Mouse (Mus musculus) kidney, postnatal 36 days (tissue): ENCODE data around the gene Gm49369.

Source experiments
- DNase-seq, 2 experiments: peaks; one replicate each; pipeline ENCODE4 v3.0.0; 2021 to 2022; ENCODE audit warnings: mixed read lengths in 2 of 2

The Gm49369 gene

DNA sequence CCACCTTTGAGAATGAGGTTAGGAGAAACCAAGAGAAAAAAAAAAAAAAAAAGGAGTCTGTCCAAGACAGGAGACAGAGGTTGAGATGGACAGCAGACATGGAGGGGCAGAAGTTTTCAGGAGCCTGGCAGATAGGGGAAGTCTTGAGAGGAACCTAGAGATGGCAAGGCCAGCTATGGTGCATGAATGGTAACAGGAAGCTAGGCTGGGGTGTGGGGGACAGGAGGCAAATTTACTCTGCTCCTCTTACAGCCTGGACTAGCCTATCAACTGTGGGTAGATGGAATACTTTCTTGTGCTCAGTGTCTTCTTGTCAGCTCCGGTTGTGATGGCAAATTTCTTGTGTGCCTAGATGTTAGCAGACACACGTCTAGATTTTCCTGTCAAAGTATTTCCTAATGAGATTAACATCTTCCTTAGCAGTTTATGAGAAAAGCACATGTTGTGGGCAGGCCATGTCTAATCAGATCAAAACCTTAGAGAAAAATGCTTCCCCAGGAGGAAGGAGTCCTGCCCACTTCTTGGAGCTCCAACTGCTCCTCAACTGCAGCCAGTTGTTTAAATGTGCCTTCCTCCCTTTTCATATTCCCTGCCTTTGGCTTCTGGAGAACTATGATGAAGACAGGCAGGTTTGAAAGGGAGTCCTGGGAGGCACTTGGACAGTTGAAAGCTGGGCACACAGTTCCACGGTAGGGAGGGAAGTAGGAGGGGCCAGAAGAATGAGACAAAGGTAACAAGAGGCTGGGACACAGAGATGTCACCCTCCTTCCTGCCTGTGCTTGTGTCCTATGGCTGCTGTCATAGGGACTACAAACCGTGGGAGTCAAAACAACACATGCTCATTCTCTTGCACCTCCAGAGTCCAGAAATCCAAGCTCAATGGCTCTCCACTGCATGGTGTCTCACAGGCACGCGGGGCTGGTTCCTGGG lies 12.1 kb upstream of the Gm49369 start:
- DNase-seq: no peak

DNA sequence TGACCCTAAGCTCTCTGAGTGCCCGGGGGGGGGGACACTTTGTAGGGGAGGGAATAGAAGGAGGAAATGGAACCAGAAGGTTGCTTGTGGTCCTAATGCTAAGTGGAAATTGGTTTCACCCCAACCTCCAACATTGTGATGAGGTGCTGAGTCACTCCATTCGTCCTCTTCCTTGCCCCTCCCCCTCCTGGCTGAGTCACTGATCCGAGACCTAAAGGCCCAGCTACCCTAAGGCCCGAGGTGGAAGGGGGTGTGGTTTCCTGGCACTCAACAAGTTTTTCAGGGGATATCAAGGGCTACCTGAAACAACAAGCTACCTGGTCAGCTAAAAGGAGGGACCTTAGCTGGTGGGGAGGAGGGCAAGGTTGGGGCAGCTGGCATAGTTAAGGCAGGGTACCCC lies 10.7 kb upstream of the Gm49369 start:
- DNase-seq: peak; percentile 70 to 77

DNA sequence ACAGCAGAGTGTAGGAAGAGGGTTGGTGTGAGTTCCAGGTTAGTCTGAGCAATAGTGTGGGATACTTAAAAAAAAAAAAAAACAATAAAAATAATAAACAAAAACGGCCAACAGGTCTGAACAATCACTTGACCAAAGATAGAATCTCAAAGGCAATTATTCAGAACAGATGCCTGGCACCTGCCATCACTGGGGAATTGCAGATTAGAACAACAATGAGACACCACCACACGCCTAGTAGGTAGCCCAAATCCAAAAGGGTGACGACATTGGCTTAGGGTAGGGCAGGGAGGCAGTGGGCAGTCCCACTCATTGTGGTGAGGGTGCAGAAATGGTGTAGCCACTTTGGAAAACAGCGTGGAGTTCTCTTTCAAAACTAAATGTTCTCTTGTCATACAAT lies 9.1 kb upstream of the Gm49369 start:
- DNase-seq: no peak

DNA sequence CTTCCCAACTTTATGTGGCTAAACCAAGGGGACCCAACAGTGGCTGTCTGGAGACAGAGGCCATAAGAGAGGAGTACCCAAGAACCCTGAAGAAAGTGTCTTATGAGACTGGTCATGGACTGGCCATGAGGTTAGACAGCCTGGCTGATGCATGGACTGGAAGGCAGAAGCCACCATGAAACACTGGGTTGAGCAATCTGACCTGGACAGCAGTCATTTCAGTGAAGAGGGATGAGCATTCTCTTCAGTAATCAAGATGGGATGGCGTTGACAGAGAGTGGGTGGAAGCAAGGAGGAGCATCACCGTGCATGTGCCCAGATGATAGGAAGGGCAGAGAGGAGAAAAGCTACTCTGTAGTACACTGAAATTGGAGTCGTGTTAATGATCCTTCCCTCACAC lies 8.6 kb upstream of the Gm49369 start:
- DNase-seq: no peak

DNA sequence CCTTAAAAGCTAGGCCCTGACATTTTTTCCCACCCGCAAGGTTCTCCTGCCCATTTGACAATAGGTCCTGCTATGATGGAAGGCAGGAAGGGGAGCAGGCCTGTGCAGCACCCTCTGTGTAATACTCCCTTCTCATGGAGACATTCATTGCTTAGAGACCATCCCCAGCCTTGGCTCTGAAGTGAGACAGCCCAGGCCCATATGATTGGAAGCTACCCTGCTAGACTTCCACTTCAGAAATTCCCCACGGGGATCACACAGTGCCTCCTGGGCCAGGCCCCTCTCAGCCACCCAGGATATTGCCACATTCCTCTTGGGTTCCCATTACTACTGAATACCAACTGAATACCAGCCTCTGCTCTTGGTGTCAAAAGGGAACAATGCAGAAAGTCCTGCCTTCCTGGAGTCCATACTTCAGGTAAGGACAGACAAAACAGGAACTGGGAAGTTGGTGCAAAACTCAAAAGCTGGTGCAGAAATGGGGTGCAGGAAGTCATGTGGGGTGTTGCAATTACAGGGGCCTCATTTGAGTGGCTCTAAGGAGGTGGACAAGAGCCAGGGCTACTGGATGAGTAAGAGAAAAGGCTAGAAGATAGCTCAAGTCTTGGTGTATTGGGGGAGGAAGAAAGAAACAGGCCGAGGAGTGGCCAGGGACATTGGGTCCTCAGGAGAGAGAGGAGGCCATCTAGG lies 7.6 kb upstream of the Gm49369 start:
- DNase-seq: no peak

DNA sequence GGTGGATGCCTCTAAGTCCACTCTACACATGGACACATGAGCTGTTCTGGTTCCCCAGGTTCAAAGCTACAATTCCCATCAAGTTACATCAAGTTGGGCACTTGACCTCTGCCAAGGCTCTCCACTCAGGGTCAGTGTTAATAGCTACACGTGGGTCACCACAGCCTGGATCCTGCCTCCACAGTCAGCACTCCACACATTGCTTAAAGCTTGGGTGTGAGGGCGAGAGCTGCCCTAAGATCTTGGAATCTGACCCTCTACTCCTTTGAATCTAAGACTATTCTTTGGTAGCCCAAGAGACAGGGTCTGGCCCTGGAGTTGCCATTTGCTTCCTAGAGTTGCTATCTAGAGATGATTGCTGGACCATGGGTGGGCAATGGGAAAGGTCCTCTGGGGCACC lies 6.3 kb upstream of the Gm49369 start:
- no peak for DNase-seq

DNA sequence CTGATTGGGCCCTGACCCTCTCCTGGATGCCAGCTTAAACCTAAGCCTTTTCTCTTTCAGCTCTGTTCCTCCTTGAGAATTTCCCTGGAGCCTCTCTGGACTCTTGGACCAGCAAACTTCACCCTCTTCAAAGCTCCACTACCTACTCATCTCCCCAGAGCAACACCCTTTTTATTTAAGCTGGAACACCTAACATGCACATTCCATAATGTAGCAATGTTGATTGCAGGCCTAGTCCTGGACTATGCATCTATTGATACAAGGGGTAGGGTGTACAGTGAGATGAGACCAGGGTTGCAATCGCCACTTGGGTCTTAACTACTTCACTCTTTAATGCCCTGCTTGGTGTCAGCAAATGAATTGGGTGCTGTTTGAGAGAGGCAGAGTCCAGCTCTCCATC lies 5.7 kb upstream of the Gm49369 start:
- DNase-seq: no peak

DNA sequence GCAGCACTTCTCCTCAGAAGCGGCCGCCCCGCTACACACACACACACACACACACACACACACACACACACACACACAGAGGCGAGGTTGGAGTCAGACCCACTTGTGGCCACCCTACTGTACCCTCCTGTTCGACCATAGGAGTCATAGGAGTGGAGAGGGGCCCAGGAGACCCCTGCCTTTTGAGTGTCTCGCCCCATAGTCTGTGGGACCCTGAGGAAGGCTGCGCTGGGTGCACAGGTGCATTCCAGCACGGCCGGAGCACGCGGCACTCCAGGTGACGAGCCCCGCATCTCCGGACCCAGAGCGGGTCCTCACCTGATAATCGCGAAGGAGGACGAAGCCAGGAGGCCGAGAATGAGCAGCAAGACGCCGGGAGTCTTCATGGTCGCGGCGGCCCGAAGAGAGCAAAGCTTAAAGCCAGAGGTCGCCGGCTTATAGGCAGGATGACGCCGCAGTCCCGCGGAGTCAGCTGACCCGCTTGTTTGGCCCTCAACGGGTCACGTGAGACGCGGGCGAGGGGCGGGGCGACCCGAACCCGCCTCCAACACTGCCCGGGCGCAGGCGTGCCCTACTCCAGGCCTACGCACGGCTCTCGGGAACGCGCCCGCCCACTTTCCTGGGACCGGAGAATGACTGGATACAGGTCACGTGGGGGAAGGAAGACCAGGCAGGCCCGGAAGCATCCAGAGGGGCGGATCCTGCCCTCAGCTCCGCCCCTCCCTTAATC lies 5.1 kb upstream of the Gm49369 start, which contains the start of gene Ctsd:
Gene Ctsd, minus strand, starts transcription at position 620 of the 730 bp plus-strand sequence.
- DNase-seq: peak; percentile 99 to 100

DNA sequence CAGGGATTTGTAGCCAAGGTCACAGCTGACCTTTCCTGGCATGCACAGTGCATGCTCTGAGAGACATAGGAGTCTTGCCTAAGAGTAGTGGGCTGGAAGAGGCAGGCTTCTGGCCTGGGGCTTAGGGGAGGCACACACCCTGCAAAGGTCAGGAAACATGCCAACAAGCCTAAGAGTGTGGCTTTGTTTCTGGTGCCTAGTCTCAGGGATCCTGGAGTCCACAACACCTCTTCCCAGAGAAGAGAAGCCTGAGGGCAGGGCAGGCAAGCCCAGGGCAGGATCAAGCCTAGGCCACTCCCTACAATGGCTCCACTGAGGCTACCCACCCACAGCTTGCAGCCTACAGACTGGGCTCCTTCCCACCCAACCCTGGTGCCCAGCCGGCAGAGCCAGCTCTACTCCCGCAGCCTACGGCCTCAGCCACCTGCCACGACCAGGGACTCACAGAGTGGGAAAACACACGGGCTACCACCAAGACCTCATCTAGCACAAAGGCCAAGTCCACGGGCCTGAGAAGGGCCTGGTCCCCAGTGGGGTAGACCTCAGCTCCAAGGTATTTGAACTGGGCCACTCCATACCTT lies 4.2 kb upstream of the Gm49369 start:
- peak; percentile 33 to 47 for DNase-seq

DNA sequence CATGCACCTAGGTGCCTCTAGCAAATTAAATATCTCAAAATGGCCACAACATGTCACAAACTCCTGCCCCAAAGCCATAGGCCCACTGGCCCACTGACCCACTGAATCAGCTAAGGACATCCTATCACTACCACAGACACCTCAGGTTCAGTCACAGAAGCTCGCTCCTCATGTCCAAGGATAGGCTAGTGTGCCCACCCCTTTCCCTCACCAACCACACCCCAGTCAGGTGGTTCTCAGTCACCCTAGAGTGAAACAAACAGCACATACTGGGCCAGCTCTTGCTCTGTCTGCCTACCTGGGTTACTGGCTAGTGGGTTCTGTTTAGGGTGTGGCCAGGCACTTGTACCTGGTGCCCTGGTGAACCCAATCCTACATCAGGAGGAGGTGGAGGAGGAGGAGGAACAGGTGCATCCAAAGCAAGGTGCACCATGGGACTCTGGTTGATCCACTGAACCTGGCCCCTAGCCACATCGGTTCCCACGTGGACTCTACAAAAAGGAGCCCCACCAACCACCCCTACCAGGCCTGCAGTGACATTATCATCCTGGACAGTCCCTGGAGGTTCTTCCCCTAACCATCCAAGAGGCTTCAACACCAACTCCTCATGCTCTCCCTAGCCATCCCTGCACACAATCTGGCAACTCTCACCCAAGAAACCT lies 3.4 kb upstream of the Gm49369 start:
- DNase-seq: no peak

DNA sequence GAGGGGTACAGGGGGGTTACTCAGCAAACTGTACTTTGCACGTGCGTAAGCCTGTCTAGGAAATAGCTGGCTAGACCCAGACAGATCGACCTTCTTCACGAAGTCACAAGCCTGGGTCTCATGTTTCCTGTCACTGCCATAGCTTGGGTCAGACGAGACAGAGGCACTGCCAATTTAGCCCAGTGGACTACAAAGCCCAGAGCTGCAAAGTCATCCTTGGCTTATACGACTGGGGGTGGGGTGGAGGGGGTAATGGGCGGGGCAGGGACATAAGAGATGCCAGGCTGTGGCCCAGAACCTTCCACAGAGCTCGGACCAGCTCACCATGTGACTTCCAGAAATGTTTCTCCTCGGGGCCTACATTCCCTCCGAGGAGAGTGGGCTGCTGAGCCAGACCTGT lies 1.8 kb upstream of the Gm49369 start:
- DNase-seq: no peak

DNA sequence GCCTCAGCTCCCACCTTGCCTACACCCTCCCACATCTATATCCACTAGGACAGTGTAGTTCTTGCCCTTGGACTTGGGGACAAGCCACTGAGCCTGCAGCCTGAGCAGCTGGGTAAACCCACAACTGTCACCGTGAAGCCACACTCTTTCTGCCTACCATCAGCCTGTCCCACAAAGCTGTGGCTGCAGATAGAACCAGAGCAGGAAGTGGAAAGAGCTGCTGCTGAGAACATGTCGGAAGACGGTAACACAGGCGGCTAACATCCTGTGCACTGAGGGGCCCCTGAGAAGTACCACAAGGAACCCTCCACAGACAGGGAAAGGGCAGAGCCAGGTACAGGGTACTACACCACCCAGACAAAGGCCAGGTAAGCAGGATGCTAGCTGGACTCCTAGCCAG lies 1.3 kb downstream of the Gm49369 start:
- DNase-seq: no peak

DNA sequence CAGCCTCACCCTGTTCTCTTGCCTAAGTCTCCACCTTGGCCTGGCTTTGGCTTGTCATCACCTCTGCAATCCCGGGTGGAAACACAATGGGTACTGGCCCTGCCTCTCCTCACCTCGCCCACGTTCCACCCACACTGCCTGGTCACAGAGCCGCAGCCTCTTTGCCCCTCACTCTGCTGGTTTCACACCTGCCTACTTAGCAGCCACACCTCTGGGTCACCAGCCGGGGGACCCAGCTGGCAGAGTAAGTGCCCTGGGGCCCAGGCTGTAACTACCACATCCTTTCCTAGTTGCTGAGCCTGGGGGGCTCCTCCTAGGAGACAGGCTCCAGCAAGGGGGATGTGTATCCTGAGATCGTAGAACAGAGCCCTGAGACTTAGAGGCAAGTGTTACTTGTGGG lies 3.3 kb downstream of the Gm49369 start:
- no peak for DNase-seq

DNA sequence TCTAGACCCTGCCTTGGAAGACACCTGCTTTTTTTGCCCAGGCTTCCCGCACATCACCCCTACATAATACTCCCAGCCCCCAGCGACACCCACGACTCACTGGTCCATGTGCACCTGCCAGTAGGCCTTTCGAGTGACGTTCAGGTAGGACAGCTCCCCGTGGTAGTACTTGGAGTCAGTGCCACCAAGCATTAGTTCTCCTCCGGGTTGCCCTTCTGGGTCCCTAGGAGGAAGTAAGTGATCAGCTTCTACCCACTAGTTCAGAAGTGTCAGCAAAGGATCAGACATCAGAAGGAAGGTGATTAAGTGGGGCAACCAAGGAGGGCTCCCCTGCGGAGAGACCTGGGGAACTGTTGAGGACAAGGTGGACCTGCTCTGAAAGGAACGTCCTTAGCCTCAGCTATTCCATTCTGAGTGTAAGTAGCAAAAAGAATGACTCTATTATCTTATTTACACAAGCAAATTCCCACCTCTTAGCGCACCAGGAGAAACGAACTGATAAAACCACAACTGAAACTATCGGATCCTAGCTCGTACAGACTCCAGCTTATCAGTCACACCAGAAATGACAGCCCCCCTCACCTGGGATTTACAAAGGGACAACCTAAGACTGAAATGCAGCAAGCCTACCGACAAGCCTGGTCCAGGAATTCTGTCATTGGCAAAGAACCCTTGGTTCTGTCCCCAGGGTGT lies 5.1 kb downstream of the Gm49369 start:
- no peak for DNase-seq

DNA sequence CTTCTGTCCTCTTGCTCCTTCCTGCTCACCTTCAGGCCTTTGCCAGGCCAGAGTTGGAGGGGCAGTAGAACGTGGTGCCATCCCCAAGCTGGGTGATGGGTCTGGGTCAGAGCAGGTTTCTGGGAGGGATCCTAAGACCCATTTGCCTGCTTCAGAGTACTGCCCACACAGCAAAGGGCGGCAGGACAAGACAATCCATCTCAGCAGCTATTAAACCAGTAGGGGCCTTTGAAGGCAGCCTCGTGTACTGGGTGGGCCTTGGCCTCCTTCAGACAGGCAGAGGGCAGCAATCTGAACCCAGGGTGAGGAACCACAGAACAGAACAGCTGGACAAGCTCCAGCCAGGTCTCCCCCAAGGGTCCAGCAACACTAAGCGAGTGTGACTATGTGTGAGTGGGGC lies 6.4 kb downstream of the Gm49369 start:
- no peak for DNase-seq

DNA sequence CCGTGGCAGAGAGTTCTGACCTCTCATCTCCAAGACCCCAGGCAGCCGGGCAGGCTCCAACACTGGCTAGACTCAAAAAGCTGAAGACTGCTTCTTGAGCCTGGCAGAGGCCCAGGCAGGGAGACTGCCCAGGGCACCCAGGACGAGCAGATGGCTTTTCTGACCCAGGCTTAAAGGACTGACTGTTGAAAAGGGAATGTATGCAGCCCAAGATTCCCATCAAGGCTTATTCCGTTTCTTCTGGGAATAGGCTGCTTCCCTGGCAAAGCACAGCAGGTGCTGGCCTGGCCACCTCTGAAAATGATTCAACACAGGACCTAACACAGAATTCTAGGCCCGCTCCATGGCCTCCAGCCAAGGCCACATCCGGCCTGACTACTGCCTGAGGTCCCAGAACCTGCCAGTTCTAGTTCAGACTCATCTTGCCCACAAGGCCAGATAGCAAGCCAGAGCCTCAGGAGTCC lies 7.2 kb downstream of the Gm49369 start:
- peak; percentile 55 to 76 for DNase-seq

DNA sequence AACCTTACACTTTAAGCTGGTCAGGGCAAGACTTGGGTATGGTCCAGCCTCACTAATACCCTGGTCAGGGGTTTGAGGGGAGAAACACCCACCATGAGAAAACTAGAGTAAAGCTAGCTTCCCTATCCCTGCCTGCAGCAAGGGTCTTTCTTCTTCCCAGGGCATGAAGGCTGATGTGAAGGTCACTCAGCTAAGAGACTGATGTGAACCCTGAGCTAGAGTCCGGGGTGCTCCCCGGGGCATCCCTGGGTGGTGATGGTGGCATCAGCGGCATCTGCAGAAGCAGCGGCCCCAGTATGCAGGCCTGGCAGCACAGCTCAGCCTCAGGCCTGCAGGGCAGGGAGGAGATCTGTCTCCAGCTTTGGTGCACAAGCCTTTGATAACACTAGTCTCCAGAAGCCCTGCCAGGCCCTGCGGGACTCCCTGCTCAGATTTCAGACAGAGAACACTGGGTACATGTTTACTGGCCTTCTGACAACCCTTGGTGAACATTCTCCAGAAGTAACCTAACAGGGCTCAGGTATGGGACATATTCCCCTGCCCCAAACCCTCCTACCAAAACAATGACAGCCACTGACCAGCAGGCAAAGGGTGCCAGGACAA lies 8.0 kb downstream of the Gm49369 start:
- no peak for DNase-seq

DNA sequence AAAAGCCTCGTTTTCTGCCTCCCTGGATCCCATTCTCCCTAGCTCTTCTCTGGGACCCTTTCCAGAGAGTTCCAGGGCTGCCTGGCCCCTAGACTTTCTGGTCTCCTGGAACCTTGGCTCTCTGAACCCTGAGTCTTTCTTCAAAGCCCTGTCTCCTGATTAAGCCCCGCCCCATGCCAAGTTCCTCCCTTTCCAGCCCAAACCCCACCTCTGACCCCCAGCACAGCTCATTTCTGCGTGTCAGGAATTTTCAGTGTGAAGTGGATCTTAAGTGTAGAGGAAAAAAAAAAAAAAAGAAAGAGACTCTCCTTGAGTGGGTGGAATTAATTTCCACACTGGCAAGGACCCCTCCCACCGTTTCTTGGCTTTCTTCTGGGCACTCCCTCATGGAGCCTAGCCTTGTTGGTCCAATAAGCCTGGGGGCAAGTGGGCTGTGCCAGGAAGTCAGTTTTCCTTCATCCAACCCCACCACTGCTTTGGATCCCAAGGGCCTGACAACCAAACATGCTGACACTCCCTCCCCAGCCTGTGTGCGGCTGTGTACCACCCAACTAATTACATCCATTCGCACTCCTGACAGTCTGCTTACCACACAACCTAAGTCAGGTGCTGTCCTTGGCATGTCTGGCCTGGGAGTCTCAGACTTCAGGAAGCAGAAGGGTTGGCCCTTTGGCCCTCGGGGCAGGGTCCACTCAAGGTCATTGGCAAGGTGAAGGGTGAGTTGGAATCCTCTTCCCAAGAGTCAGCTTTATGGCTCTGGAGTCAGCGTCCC lies 8.6 kb downstream of the Gm49369 start, which contains the start of gene Ifitm10:
Gene Ifitm10, minus strand, starts transcription at position 113 of the 772 bp plus-strand sequence.
- peak; percentile 46 to 58 for DNase-seq

DNA sequence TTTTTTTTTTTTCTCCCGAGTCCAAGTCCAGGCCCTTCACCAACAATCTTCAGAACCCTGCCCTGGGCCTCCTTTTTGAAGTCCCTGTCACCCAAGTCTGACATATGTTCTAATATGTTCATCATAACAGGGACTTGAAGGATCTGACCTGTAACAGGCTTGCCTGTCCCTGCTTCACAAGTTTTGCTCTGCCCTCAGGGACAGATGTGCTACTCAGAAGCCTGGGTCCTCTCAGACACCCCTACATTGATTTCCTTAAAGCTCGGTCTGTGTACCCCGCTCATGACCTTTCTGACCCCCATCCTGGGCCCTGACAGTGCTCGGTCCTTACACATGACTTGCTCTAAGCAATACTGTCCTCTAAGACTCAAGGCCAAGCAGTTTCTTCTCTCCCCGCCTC lies 9.4 kb downstream of the Gm49369 start:
- no peak for DNase-seq
